Mouse (Mus musculus): ENCODE data around the gene Spin2f.
"Not testable (repeated sequence)": the region's sequence is repeated elsewhere in the genome, so short reads cannot be mapped to it uniquely, and the experiment has no call there.

Gene Spin2f

DNA sequence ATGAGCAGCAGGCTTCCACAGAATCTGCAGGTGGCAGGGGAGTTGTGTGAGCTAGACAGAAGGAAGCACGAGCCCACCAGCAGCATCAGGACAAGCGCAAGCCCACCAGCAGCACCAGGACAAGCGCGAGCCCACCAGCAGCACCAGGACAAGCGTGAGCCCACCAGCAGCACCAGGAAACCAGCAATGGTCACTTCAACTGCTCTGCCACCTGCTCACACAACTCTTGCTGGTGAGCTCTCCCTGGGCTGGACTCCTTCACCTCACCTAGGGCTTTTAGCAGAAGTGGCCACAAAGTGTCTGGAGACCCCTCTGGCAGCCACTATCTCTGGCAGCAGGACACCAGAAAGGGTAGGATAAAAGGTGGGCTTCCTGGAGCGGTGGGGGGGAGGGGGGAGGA is at the start of gene Spin2f:
Gene Spin2f (plus strand): TSS at position 301 of the 400 bp plus-strand sequence.
- not testable (repeated sequence) for DNase-seq (ENCODE audit: extremely low spot score, low spot score)

DNA sequence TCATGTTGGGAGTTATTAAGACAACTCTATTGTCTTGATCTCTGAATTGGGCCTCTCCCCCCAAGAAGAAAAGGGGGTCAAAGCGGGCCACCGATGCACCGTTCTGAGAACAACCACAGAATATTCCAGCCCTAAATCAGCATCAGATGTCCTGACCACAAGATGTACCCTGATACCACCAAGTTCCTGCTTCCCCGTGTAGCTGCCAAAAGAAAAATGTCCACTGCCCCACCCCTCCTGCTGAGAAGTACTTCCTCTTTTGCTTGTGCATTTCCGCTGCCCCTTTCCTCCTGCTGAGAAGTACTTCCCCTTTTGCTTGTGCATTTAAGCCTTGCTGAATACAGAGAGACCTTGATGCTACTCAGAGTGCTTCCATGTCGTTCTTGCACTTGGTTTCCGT is 41.6 kb upstream of the Spin2f start:
- not testable (repeated sequence) for DNase-seq (ENCODE audit: extremely low spot score, low spot score)

DNA sequence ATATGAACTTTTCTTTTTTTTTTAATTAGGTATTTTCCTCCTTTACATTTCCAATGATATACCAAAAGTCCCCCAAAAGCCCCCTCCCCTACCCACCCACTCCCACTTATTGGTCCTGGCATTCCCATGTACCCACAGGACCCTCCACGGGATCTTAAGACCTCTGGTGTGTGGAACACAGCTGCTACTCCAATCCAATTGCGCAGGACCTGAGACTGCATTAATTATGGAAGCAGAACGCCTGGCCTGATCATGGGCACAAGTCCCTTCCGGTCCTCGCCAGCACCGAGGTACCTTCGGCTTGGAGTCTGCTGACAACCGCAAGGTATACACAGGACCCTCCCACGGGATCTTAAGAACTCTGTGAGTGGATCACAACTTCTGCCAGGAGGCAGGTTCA is 30.2 kb upstream of the Spin2f start:
- not testable (repeated sequence) for DNase-seq (ENCODE audit: extremely low spot score, low spot score)

GRCm38 (mm10) chrX:31235088-31235487 is 18.6 kb upstream of the Spin2f start:
- DNase-seq (ENCODE audit: extremely low spot score, low spot score): not testable (repeated sequence)

GRCm38 (mm10) chrX:31241754-31242153 is 11.9 kb upstream of the Spin2f start:
- not testable (repeated sequence) for DNase-seq (ENCODE audit: extremely low spot score, low spot score)
